Mouse (Mus musculus) liver, embryonic 11.5 days (tissue): Measurements from ENCODE around the gene Zfp988. TPM values are rescaled to one million over a fixed set of nuclear protein-coding genes. Genes with fewer than 3 reads are reported as not detected.
A peak's percentile ranks its signal among the peaks of the same experiment; 100 is the strongest.
"Not testable (repeated sequence)": the region's sequence is repeated elsewhere in the genome, so short reads cannot be mapped to it uniquely, and the experiment has no call there.

Source experiments
- ATAC-seq: fragments of 200-750 bp; cut with Nextera tagmentation; replicated peaks from 2 replicates; pipeline ENCODE4 v1.8.0; 2017; ENCODE audit warnings: moderate number of reproducible peaks, mild to moderate bottlenecking, moderate TSS enrichment, moderate library complexity; ENCODE audit not compliant: low FRiP score
- DNase-seq: peaks from one replicate; pipeline ENCODE4 v3.0.0-alpha.2; 2017; ENCODE audit warnings: low spot score
- H3K27ac ChIP-seq: fragments of 300-500 bp; sonication (generic); 2 replicates; pipeline ENCODE4 v1.5.1; 2014; ENCODE audit warnings: mild to moderate bottlenecking, low read depth, low read length, control low read depth
- H3K27me3 ChIP-seq: fragments of 300-500 bp; sonication (generic); replicated peaks from 2 replicates; pipeline ENCODE4 v1.6.1; 2014; ENCODE audit warnings: low read length, mixed read lengths; ENCODE audit not compliant: control insufficient read depth, insufficient read depth
- H3K36me3 ChIP-seq: fragments of 300-500 bp; sonication (generic); 2 replicates; pipeline ENCODE4 v1.6.1; 2014; ENCODE audit warnings: mild to moderate bottlenecking, low read length, moderate library complexity, mixed read lengths; ENCODE audit not compliant: control insufficient read depth, insufficient read depth
- H3K4me1 ChIP-seq: fragments of 300-500 bp; sonication (generic); replicated peaks from 2 replicates; pipeline ENCODE4 v1.6.1; 2014; ENCODE audit warnings: low read length, mixed read lengths; ENCODE audit not compliant: control insufficient read depth, insufficient read depth
- H3K4me2 ChIP-seq: fragments of 300-500 bp; sonication (generic); 2 replicates; pipeline ENCODE4 v1.6.1; 2014; ENCODE audit warnings: mild to moderate bottlenecking, control low read depth, moderate library complexity
- H3K4me3 ChIP-seq: fragments of 300-500 bp; sonication (generic); 2 replicates; pipeline ENCODE4 v1.5.1; 2014; ENCODE audit warnings: low read depth, low read length, control low read depth
- H3K9ac ChIP-seq: fragments of 300-500 bp; sonication (generic); 2 replicates; pipeline ENCODE4 v1.6.1; 2014; ENCODE audit warnings: low read depth, low read length, control low read depth
- H3K9me3 ChIP-seq: fragments of 300-500 bp; sonication (generic); 2 replicates; pipeline ENCODE4 v1.6.1; 2016; ENCODE audit warnings: low read length, inconsistent platforms, mixed read lengths; ENCODE audit not compliant: control insufficient read depth
- WGBS: fragments of 180-500 bp; shearing (Covaris S2); extraction: QIAGEN DNeasy Blood & Tissue Kit; methylation state at CpG from one replicate; pipeline ENCODE4 v1.1.7; 2014; 5-methylcytosine and 5-hydroxymethylcytosine counted together
- polyA plus RNA-seq: library from polyadenylated mRNA; unstranded; fragments of >200 nt; fragmentation: Nextera tagmentation; extraction: Ambion mirVana; gene quantifications from 2 replicates; pipeline ENCODE4 v1.2.1, GENCODE M21; 2014

Zfp988 gene
- polyA plus RNA-seq, 1 experiment from 2014 or later, result 0.34 TPM

DNA sequence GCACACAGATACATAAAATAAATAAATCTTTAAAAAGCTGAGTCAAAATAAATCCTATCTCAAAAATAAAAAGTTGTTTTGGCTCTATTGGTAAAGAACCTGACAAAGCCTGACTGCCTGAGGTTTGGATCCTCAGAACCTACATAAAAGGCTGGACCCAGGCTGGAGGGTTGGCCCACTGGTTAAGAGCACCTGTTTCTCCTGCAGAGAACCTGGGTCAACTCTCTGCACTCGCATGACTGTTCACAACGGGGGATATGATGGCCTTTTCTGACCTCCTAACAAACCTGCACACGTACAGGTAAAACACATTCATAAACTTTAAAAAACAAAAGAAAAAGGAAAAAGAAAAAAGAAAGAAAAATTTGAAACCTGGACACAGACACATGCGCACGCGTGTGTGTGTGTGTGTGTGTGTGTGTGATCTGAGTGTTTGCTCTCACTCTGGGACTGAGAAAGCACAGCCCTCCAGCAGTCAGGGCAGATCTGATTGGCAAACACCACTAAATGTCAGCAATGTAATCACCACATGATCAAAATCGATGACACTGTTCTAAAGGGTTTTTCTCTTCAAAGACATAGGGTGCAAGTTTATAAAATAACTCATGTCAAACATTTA lies 34.2 kb downstream of the Zfp988 start:
- H3K9ac ChIP-seq, H3K4me2 ChIP-seq, ATAC-seq, H3K27ac ChIP-seq, H3K4me1 ChIP-seq, H3K36me3 ChIP-seq, H3K4me3 ChIP-seq, H3K27me3 ChIP-seq: not testable (repeated sequence)
- 66% methylated on average over 7 of the region's 7 CpGs for WGBS
- H3K9me3 ChIP-seq, result peaks cover 55% of the 10 kb centered on the region
- peak; percentile 25 for DNase-seq

DNA sequence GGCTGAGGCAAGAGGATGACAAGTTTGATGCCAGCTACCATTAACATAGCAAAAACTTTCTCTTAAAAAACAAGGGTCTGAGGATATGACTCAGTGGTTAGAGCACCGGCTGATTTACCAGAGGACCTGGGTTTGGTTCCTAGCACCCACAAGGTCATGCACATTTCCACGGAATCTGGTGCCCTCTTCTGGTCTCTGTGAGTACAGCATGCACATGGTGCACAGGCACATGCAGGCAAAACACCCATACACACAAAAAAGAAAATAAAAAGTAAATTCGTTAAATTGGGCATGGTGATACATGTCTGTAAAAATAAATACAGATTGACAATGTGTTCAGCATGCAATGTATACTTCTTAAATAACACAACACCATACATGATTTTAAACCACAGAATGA lies 34.8 kb downstream of the Zfp988 start:
- H3K27me3 ChIP-seq, H3K4me3 ChIP-seq, H3K36me3 ChIP-seq, H3K4me1 ChIP-seq, H3K27ac ChIP-seq, H3K9ac ChIP-seq, H3K4me2 ChIP-seq, ATAC-seq: not testable (repeated sequence)
- 65% methylated on average over 3 of the region's 3 CpGs for WGBS
- H3K9me3 ChIP-seq, result peaks cover 53% of the 10 kb centered on the region
- DNase-seq, result peak; percentile 23

DNA sequence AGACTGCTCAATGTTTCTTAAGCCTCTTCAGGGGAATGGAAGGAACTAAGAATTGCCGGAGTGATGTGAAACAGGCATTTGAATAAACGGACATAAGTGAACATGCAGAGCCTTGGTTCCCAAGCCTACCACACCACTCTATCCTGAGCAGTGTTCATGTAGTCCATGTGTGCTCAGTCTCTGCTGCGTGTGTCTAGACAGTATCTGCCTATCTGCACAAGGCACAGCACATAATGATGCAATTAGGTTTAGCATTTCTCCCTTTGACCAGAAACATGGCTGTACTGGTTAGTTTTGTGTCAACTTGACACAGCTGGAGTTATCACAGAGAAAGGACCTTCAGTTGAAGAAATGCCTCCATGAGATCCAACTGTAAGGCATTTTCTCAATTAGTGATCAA lies 35.4 kb downstream of the Zfp988 start:
- WGBS, result 78% methylated on average over 3 of the region's 3 CpGs
- not testable (repeated sequence) for H3K9ac ChIP-seq, H3K4me1 ChIP-seq, ATAC-seq, H3K27me3 ChIP-seq, H3K4me3 ChIP-seq, H3K4me2 ChIP-seq, H3K27ac ChIP-seq, H3K36me3 ChIP-seq
- peaks cover 47% of the 10 kb centered on the region for H3K9me3 ChIP-seq
- peak; percentile 25 for DNase-seq

- H3K9me3 ChIP-seq, result peaks cover 40% of the 10 kb centered on the region
- H3K4me2 ChIP-seq, H3K36me3 ChIP-seq, H3K27me3 ChIP-seq, H3K4me3 ChIP-seq, H3K9ac ChIP-seq, H3K27ac ChIP-seq, H3K4me1 ChIP-seq: not testable (repeated sequence)
- ATAC-seq, result peak; percentile 83
- DNase-seq, result peak; percentile 41
- 72% methylated on average over 6 of the region's 6 CpGs for WGBS
Measured at GRCm38 (mm10) chr4:147343042-147343908, 37.8 kb downstream of the Zfp988 start.

DNA sequence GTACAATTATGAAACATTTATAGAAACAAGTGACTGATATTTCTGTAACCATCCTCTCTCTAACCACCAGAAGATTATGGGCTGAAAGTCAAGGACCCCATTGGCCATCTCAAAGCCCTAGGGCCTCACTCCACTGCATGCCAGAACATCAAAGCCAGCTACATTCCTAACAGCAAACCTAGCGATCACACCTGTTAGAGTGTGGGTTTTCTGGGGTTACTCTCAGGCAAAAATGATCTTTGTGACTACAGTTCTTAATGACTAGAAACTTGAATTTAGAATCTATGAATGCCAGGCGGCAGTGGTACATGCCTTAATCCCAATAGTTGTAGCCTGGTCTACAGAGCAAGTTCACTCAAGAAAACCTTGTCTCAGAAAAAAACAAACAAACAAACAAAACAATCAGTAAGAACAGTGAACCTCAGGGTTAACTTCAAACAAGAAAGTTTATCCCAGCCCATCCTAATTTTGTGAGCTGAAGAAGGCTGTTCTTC lies 39.6 kb downstream of the Zfp988 start:
- not testable (repeated sequence) for DNase-seq, H3K4me2 ChIP-seq, H3K27ac ChIP-seq, H3K9ac ChIP-seq, H3K4me3 ChIP-seq, ATAC-seq, H3K4me1 ChIP-seq, H3K27me3 ChIP-seq, H3K36me3 ChIP-seq
- WGBS, result 79% methylated on average over 2 of the region's 2 CpGs
- H3K9me3 ChIP-seq, result peaks cover 44% of the 10 kb centered on the region

DNA sequence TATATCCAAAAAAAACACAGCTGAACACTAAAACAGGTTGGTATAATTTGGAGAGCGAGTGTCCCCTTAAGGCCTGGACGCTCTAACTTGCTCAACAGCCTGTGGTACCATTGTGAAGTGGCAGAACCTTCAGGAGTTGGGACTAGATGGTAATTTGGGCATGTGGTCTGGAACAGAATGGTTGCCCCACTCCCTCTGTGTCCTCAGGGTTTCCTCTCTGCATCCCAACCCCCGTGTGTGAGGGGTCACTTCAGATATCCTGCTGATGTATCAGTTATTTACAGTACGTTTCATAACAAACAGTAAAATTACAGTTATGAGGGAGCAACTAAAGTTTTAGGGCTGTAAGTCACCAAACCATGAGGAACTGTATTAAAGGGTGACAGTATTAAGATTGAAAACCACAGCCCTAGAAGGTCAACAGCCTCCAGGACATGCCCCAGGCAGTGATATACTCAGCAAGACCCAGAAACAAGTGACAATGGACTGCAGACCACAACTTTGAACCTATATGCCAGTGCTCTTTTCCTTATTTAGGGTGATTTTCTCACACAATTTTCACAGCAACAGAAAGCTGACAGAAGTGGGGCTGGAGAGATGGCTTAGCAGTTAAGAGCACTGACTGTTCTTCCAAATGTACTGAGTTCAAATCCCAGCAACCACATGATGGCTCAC lies 41.0 kb downstream of the Zfp988 start:
- not testable (repeated sequence) for H3K4me1 ChIP-seq, H3K4me2 ChIP-seq, H3K27me3 ChIP-seq, H3K27ac ChIP-seq, H3K4me3 ChIP-seq, H3K36me3 ChIP-seq, H3K9ac ChIP-seq, ATAC-seq
- 59% methylated on average over 4 of the region's 4 CpGs for WGBS
- peak; percentile 12 for DNase-seq
- peaks cover 50% of the 10 kb centered on the region for H3K9me3 ChIP-seq

- H3K27me3 ChIP-seq, H3K27ac ChIP-seq, ATAC-seq, H3K4me1 ChIP-seq, H3K4me2 ChIP-seq, H3K9ac ChIP-seq, H3K4me3 ChIP-seq, H3K36me3 ChIP-seq: not testable (repeated sequence)
- peaks cover 50% of the 10 kb centered on the region for H3K9me3 ChIP-seq
- peak; percentile 29 for DNase-seq
- 58% methylated on average over 4 of the region's 4 CpGs for WGBS
Measured at GRCm38 (mm10) chr4:147347300-147347699, 41.8 kb downstream of the Zfp988 start.

- not testable (repeated sequence) for ATAC-seq, H3K36me3 ChIP-seq, H3K4me3 ChIP-seq, H3K27ac ChIP-seq, H3K27me3 ChIP-seq, DNase-seq, H3K9ac ChIP-seq, H3K4me2 ChIP-seq, H3K4me1 ChIP-seq
- H3K9me3 ChIP-seq, result peaks cover 49% of the 10 kb centered on the region
- 67% methylated on average over 1 of the region's 3 CpGs for WGBS
Measured at GRCm38 (mm10) chr4:147347880-147348279, 42.4 kb downstream of the Zfp988 start.
